Mouse (Mus musculus): ENCODE measurements around the gene Lgi2. TPM values are rescaled to one million over a fixed set of nuclear protein-coding genes. Genes with fewer than 3 reads are reported as not detected.

Lgi2 gene
- polyA plus RNA-seq, 1 experiment, result not detected

- no peaks in the 10 kb centered on the region for H3K36me3 ChIP-seq (ENCODE audit: control insufficient read depth)
- TF ChIP-seq TAL1 (IDR thresholded peaks at IDR 0.05; ENCODE audit: low read length) (no peak), GATA1 (IDR thresholded peaks at IDR 0.05; ENCODE audit: low read length) (no peak)
- no peak overlapping the region for H3K4me3 ChIP-seq (replicated peaks)
- no peaks in the 10 kb centered on the region for H3K9me3 ChIP-seq (ENCODE audit: control insufficient read depth, low read length)
- H3K4me1 ChIP-seq (ENCODE audit: control insufficient read depth), result no peaks in the 10 kb centered on the region
- H3K27me3 ChIP-seq (ENCODE audit: control insufficient read depth), result no peaks in the 10 kb centered on the region
Observed at GRCm38 (mm10) chr5:52495671-52496070, 70.6 kb downstream of the Lgi2 start.

GRCm38 (mm10) chr5:52491496-52491895 is 74.8 kb downstream of the Lgi2 start:
- no peak overlapping the region for H3K4me3 ChIP-seq (replicated peaks)
- no peaks in the 10 kb centered on the region for H3K9me3 ChIP-seq (ENCODE audit: control insufficient read depth, low read length)
- TF ChIP-seq TAL1 (IDR thresholded peaks at IDR 0.05; ENCODE audit: low read length) (no peak), GATA1 (IDR thresholded peaks at IDR 0.05; ENCODE audit: low read length) (no peak)
- no peaks in the 10 kb centered on the region for H3K4me1 ChIP-seq (ENCODE audit: control insufficient read depth)
- H3K36me3 ChIP-seq (ENCODE audit: control insufficient read depth), result no peaks in the 10 kb centered on the region
- H3K27me3 ChIP-seq (ENCODE audit: control insufficient read depth), result no peaks in the 10 kb centered on the region

GRCm38 (mm10) chr5:52487559-52488430 is 78.5 kb downstream of the Lgi2 start:
- H3K9me3 ChIP-seq (ENCODE audit: control insufficient read depth, low read length), result no peaks in the 10 kb centered on the region; the same call in 1 of the 2 replicates
- no peak overlapping the region for H3K4me3 ChIP-seq (replicated peaks)
- H3K4me1 ChIP-seq (ENCODE audit: control insufficient read depth), result no peaks in the 10 kb centered on the region

More at GRCm38 (mm10) chr5:52487559-52488430, 78.5 kb downstream of the Lgi2 start:
- TF ChIP-seq TAL1 (IDR thresholded peaks at IDR 0.05; ENCODE audit: low read length), result no peak
- TF ChIP-seq GATA1 (IDR thresholded peaks at IDR 0.05; ENCODE audit: low read length), result no peak
- H3K27me3 ChIP-seq (ENCODE audit: control insufficient read depth), result no peaks in the 10 kb centered on the region
- no peaks in the 10 kb centered on the region for H3K36me3 ChIP-seq (ENCODE audit: control insufficient read depth)

Other genes with a start within 250 kb of the Lgi2 start
- gene Sod3, start 202.7 kb downstream of the Lgi2 start, polyA plus RNA-seq (2012), result 0.01 TPM in 2 replicates
- not detected in 2 replicates for gene Ccdc149, start 94.9 kb downstream of the Lgi2 start, polyA plus RNA-seq (2012)
- gene Sepsecs, start 103.2 kb upstream of the Lgi2 start, polyA plus RNA-seq (2012), result 0.03 and 0.07 TPM in 2 replicates
- 1.9 and 3.2 TPM in 2 replicates for gene Pi4k2b, start 175.1 kb upstream of the Lgi2 start, polyA plus RNA-seq (2012)
- gene Zcchc4, start 208.9 kb upstream of the Lgi2 start, polyA plus RNA-seq (2012), result 0.07 and 0.20 TPM in 2 replicates